Mouse (Mus musculus) cerebellum, postnatal 14 days (tissue): ENCODE measurements around the gene Enox1.
A peak's percentile ranks its signal among the peaks of the same experiment; 100 is the strongest.

Experiments used
- DNase-seq, 2 experiments: peaks; one replicate each; pipeline ENCODE4 v3.0.0; 2021; ENCODE audit warnings: mixed read lengths in 2 of 2

Gene Enox1

GRCm38 (mm10) chr14:77196246-77196645 is 39.7 kb downstream of the Enox1 start:
- no peak for DNase-seq

DNA sequence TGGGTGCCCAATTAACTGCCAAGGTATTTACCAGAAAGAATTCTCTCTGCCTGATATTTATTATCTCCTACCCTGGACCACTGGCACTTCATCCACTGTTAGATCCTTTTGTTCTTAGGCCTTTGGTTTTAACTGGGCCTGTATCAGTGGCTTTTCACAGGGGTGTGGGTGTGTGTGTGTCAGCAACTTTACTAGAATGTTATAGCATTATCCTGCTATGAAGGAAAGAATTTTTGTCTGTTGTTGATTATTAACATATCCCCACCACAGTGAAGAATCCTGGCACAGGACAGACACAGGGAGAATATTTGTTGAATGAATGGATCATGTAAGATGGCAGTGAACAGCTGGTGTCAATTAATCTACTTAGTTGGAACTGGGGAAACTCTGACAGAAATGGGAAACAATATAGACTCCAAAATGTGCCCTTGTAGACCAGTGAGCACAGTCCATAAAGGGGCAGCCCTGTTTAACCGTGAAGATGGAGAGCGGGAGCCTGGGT is 40.9 kb downstream of the Enox1 start:
- no peak for DNase-seq

- no peak for DNase-seq
Measured at GRCm38 (mm10) chr14:77210889-77211288, 54.3 kb downstream of the Enox1 start.

- DNase-seq, result peak; percentile 32 to 37
Measured at GRCm38 (mm10) chr14:77213210-77213609, 56.6 kb downstream of the Enox1 start.

DNA sequence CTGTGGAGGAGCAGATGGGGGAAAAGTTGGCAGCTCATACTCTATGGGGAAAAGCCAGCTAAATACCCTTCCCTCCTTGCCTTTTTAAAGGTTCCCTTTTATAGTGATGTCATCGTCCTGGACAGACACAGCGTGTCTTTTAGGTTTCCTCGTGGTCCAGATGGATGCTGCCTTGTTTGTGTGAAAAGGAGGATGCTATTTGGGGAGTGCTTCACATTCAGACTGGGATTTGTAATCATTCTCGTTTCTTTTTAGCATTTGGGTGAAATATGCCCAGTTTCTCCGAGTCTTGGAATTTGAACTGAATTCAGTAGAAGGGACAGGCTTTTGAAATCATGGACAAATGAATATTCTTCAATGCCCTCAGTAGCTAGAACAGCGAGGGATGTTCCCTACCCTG is 58.3 kb downstream of the Enox1 start:
- no peak for DNase-seq

DNA sequence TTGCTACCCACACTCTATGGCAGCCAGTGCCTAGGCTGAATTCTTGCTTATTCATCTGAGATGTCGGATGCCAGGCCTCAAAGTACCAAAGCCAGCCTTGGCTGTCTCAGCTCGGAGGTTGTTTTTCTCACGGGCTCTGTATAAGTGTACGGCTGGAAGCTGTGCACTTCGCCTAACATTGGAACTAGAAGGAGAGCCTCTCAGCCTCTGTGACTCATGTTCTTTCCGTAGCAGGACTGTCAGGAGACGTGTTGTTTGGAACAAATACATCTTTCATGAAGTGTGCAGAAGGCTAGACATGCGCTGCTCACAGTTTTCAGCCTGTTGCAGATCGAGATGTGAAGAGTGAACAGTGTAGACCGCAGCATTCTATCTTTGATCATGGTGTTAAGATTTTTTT is 68.8 kb downstream of the Enox1 start:
- DNase-seq, result no peak

DNA sequence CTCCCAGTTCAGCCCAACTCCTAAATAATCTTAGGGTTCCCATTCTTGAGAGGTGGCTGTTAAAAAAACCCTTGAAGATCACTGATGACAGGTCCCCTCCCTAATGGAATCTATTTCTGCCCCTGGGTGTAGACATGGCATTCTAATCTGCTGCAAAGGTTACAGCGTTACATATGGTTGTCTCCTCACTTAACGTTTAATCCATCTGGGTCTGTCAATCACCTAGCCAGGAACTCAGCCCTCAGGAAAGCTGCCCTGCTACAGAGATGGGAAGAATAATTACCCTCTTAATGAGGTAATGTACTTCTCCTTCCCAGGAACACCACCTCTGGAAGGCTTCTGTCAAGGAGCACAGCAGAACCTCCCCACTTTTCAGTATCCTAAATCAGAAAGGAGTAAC is 82.2 kb downstream of the Enox1 start:
- no peak for DNase-seq

DNA sequence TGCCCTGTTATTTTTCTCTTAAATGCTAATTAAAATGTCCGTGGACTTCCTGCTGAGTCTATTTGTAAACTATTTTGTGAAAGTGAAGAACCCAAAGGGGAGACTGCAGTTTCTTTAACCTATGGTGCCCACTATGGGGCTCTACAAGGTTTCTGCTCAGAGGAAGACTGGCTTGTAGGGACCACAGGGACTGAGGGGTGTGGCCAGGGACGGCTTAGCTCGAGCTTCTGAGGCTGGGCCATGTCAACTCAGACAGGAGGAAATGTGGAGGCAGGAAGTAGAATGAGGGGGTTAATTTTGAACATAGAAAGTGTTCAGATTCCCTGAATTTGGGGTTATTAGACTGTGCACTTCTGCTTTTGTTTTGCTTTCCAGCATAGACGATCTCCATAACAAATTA is 82.8 kb downstream of the Enox1 start:
- no peak for DNase-seq

GRCm38 (mm10) chr14:77246977-77247376 is 90.4 kb downstream of the Enox1 start:
- DNase-seq, result no peak

DNA sequence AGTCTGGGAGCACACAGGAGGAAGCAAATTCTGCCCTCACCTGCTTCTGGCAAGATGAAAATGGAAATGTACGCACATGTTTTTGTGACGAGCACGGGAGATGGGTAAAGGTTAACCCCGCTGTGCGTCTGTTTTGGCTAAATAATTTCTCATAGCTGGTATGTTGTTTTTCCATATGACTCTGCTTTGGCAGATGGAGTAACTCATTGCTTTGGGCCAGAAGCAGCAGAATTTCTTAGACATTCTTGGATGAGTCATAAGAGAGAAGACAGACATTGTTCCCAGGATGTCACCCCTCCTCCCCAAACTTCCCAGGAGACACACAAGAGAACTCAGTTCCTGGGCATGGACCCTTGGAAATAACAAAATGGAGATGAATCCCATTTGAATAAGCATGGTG is 91.9 kb downstream of the Enox1 start:
- no peak for DNase-seq

- DNase-seq, result no peak
Measured at GRCm38 (mm10) chr14:77248946-77249345, 92.4 kb downstream of the Enox1 start.

- no peak for DNase-seq
Measured at GRCm38 (mm10) chr14:77250652-77251238, 94.2 kb downstream of the Enox1 start.

- DNase-seq, result peak in 1 of 2 experiments; percentile 27
Measured at GRCm38 (mm10) chr14:77255201-77255600, 98.6 kb downstream of the Enox1 start.

DNA sequence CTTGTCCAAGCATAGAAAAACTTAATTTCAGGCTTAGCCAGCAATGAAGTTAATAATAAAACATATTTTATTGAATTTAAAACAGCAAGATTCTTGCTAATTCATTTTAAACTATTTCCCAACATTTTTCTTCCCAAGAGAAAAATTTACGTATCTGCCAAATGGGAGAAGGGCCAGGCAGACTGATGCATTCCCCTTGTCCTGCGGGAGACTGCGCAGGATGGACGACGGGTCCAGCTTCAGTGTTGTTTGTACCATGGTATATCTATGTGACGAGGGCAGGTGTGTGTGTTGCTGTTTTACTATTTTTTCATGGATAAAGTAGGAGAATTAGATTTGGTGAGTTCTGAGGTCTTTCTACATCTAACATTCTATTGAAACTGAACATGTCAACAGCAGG is 99.1 kb downstream of the Enox1 start:
- peak; percentile 43 to 45 for DNase-seq

DNA sequence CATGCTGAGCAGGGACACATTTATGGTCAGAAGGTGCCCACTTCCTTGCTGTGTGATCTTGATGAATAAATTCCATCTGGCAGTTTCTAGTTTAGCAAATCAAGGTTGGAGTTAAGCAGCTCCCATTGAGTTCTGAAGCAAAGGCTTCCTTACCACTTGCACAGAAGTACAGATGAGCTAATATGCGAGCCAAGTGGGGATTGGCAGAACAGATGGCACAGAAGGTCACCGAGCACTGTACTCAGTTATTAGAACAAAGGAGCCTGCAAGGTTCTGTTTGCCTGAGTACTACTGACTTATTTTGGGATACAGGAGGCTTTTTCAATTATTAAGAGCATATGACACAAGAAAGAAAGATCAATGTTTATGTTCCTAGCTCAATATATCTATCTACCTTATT is 100.4 kb downstream of the Enox1 start:
- peak; percentile 48 to 76 for DNase-seq

DNA sequence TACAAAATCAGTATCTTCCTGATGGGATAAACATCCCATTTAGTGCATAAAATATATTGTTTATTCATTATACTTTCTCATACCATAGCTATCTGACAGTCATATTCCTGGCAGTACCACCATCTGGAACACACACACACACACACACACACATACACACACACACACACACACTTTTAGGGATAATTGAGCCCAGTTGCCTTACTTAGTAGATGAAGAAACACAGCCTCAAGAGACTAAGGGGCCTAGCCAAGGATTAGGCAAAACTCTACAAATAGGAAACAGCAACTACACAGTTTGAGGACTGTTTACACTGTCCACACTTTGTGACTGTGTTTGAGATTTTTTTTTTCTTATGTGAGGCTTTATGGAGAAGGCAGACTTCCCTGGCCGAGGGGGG is 100.9 kb downstream of the Enox1 start:
- DNase-seq, result peak in 1 of 2 experiments; percentile 39

GRCm38 (mm10) chr14:77258186-77258585 is 101.6 kb downstream of the Enox1 start:
- DNase-seq, result no peak

GRCm38 (mm10) chr14:77259686-77260085 is 103.1 kb downstream of the Enox1 start:
- peak; percentile 45 to 78 for DNase-seq

DNA sequence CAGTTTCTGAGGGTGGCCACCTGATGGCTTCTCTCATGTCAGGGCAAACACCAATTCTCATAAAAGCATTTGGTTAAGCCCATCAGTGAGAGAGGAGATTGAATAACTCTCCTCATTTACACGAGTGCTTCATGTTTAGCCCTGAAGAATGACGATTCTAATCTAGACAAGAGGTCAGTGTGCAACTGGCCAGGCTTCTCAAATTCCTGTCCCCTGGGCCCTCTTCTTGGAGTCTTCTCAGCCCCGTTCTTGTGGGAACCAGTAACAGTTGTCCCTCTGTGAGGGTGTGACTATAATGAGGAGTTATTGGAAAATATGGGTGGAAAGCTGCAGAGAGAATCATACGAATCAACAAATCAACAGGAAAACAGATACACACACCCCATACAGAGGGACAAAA is 103.5 kb downstream of the Enox1 start:
- DNase-seq, result no peak

DNA sequence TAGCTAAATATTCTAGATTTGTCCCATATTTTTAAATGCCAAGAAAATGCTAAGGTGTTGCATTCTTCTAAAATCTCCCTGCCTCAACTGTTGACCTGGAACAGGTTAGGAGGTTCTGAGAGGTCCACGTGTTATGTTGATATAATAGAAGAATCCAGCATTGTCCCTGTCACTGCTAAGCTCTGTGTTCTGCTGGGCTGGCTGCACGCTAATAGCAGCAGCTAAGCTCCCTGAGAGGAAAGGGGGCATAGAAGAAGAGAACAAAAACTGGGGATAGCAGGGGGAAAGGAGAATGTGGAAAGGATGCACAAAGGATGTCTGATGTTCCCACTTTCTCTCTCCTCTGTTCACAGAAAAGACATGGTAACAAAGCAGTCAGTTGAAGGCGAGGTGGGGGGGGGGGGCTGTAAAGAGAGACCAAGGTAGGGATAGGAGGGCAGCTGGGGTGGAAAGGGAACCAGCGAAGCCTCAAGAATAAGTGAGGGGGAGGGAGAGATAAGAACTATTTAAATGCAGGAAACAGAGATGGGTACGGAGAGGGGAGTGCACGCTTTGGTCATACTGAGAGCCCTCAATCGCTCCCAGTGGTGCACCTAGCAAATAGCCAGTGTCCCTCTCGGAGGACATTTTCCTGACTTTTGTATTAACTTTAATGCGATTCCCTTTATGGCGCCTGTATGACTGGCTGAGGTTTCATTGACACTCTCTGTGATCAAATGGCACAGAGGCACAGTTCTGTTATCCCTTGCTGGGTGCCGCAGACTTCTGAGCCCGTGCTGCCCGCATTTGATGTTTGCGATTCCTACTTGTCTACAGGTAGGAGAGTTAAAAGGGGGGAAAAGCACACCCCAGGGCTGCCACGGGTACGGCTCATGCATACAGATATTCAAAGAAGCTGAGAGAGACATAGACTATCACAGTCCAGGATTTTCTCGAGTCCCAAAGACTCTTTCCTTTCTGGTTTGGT is 110.5 kb downstream of the Enox1 start:
- no peak for DNase-seq

DNA sequence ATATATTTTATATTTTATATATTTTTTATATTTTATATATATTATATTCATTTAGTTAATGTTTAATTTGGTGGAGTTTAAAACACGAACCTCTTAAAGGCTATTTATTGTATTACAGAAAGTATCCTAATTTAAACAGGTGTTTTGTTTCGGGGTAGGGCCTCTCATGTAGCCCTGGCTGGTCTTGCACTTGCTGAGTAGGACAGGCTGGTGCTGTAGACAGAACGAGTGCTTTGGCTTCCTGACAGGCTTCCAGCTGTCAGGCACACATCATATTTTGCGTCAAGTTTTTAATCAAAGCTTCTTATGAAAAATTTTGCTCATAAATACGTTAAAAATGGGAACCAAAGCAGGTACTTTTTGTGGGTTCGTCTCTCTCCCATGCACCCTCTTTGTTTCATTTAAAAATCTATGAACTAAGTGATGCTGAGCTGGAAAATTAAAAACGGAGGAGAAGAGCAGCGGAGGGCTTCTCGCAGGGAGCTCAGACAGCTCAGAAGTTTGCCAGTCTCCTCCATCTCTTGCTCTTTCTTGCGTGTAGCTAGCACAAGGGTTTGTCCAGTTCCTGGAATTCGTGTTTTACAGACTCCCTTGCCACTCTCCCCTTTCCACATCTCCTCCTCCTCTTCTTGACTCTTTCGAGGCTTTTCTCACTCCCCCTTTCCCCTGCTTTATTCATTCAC is 115.8 kb downstream of the Enox1 start:
- peak; percentile 21 to 37 for DNase-seq

GRCm38 (mm10) chr14:77272931-77273446 is 116.4 kb downstream of the Enox1 start:
- no peak for DNase-seq

GRCm38 (mm10) chr14:77273721-77274120 is 117.2 kb downstream of the Enox1 start:
- DNase-seq, result no peak
